Mouse (Mus musculus): ENCODE measurements around the gene Bicra.

GRCm38 (mm10) chr7:16053105-16053504 lies 5.4 kb upstream of the Bicra start:
- no peak for TF ChIP-seq CTCF (IDR thresholded peaks at IDR 0.05; ENCODE audit: low read depth)
- TF ChIP-seq EP300 (optimal IDR thresholded peaks at IDR 0.05) = no peak
